Mouse (Mus musculus) spleen, adult 18-20 months (tissue): ENCODE data around the gene Grb10.

Experiments
- DNase-seq, 2 experiments: peaks; one replicate each; pipeline ENCODE4 v3.0.0; 2022; ENCODE audit warnings: mixed read lengths in 2 of 2

Grb10 gene

GRCm38 (mm10) chr11:11943240-11944081 lies 95.0 kb downstream of the Grb10 start:
- no peak for DNase-seq

- no peak for DNase-seq
These were observed 95.9 kb downstream of the Grb10 start for GRCm38 (mm10) chr11:11942320-11943217.

- DNase-seq: no peak
These were observed 97.4 kb downstream of the Grb10 start for GRCm38 (mm10) chr11:11940833-11941681.

- no peak for DNase-seq
These were observed 98.9 kb downstream of the Grb10 start for GRCm38 (mm10) chr11:11939611-11940010.

- DNase-seq: no peak
These were observed 99.9 kb downstream of the Grb10 start for GRCm38 (mm10) chr11:11938591-11938990.

GRCm38 (mm10) chr11:11937340-11938030 lies 101.0 kb downstream of the Grb10 start:
- no peak for DNase-seq

GRCm38 (mm10) chr11:11934808-11935207 lies 103.7 kb downstream of the Grb10 start:
- no peak for DNase-seq

DNA sequence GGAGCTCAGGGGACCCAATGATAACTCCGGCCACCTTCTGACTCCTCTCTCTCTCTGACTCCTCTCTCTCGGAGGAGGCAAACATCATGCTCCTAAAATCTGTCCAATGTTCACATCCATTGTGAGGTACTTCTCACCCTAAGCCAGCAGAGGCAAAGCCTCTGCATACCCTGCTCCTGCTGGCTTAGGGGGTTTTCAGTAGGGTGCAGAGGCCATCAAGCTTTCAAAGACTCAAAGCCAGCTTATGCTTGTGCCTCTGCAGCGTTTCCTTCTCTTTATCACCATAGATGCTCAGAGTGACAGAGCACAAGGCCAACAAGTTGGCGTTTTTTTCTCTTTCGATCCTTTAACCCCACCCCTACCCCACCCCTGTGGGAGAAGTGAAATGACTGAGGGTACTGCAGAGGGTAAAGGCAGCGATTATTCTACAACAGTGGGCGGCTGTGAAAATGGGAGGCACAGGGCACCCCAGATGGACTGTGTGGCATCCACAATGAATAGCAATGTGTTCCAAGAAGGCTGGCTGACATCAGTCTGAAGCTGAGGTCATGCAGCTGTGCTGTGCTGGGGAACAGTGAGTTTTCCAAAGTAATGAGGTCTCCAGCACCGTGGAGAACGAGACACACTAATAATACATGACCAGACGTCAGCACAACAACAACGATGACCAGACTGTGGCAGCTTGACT lies 106.2 kb downstream of the Grb10 start:
- no peak for DNase-seq

GRCm38 (mm10) chr11:11931688-11932087 lies 106.8 kb downstream of the Grb10 start:
- no peak for DNase-seq

- no peak for DNase-seq
These were observed 108.0 kb downstream of the Grb10 start for GRCm38 (mm10) chr11:11930527-11930926.

DNA sequence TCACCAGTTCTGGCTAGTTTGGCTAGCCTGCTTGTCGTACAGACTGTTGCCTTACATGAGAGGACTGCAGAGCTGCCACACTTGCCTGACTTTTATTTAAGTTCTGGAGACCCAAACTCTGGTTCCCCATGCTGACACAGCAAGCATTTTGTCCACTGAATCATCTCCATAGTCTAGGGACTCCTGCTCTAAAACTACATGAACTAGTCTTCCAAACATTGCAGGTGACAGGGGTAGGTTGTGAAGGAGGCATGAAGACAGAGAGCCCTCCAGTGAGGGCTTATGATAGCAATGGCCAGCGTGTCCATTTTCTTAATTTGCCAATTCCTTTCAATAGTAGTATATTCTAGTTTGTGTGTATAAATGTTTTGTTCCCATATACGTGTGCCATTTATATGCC lies 109.4 kb downstream of the Grb10 start:
- DNase-seq: no peak

- DNase-seq: no peak
These were observed 109.9 kb downstream of the Grb10 start for GRCm38 (mm10) chr11:11928586-11928985.

DNA sequence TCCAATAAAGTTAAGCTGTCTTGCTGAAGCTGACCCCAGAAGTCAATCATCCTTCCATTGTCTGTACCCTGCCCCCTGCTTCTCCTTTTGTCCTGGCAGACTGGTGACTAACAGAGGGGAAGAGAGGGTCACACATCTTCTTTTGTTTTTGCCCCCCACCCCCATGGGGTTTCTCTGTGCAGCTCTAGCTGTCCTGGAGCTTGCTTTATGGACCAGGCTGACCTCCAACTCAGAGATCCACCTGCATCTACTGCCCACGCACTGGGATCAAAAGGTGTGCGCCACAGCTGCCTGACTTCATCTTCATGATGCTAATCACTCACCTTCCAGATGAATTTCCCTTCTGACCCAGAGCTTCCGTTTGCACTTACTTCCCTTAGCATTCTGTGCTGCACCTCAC lies 114.6 kb downstream of the Grb10 start:
- no peak for DNase-seq

GRCm38 (mm10) chr11:11923345-11923744 lies 115.1 kb downstream of the Grb10 start:
- no peak for DNase-seq

DNA sequence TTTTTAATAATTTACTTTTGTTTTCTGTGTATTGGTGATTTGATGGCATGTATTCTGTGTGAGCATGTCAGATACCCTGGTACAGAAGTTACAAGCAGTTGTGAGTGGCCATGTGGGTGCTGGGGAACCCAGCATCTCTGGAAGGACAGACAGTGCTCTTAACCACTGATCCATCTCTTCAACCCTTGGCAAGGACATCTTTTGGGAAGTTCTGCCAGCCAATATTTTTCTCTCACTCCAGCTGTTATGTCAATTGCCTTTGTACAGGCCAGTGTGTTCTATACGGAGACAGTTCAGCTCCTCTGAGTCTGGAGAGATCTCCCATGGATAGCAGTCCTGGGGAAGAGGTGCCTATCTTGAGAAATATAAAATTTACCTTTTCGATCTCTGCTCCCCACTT lies 116.4 kb downstream of the Grb10 start:
- no peak for DNase-seq

- DNase-seq: no peak
These were observed 130.6 kb downstream of the Grb10 start for GRCm38 (mm10) chr11:11907703-11908413.

GRCm38 (mm10) chr11:11905518-11905917 lies 133.0 kb downstream of the Grb10 start:
- no peak for DNase-seq

- DNase-seq: no peak
These were observed 133.5 kb downstream of the Grb10 start for GRCm38 (mm10) chr11:11904995-11905394.

- no peak for DNase-seq
These were observed 137.0 kb downstream of the Grb10 start for GRCm38 (mm10) chr11:11901509-11901908.

DNA sequence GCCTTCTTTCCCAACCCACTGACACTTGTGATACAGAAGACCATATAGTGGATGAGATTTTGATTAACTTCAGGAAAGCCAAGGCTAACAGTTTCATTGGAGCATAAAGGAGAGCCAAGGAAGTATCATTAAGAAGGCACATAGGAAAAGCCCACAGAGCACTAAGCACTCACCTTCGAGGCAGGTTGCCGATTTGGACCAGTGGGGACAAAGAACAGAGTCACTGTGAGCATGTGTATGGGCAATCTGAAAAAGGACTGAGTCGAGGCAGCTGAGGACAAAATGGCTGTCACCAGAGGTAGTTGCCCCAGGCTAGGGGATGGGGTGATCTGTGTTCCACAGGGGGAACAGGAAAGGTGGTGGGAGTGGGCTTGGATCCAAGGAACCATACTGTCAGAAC lies 140.0 kb downstream of the Grb10 start:
- no peak for DNase-seq
